Mouse (Mus musculus): ENCODE results near the gene Pkd1l3.
A peak's percentile ranks its signal among the peaks of the same experiment; 100 is the strongest.

The Pkd1l3 gene

DNA sequence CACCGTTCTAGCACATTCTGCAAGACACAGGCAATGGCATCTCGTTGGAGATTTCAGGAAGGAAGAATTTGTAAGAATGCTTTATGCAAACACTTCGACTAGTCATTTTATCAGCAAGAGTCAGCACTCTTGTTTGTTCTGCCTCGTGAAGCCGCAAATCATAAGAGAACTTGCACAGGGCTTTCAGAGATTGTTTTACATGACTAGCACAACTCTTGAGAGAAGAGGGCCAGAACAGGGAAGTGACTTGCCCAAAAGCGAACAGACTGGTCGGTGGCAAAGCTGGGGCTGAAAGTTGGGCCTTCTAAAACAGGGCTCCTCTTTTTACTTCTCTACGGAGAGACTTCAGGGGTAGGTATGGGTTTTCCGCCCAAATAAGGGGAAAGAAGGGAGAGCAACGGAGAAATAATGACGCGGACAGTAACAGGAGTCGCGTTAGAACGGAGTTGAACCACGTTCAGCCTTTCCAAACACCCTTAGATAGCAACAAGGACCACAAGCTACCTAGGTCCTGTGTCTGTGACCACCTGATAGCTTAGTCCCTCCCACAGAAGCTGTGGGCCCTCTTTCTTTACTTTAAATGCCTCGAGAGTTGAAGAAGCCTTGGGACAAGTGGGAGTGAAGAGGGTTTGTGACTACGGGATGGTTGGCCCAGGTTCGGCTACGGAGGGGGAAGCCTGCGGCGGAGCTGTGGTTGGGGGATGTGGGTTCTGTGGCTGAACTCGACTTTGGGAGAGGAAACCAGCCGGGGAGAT lies 90.4 kb downstream of the Pkd1l3 start:
- no peak for DNase-seq

DNA sequence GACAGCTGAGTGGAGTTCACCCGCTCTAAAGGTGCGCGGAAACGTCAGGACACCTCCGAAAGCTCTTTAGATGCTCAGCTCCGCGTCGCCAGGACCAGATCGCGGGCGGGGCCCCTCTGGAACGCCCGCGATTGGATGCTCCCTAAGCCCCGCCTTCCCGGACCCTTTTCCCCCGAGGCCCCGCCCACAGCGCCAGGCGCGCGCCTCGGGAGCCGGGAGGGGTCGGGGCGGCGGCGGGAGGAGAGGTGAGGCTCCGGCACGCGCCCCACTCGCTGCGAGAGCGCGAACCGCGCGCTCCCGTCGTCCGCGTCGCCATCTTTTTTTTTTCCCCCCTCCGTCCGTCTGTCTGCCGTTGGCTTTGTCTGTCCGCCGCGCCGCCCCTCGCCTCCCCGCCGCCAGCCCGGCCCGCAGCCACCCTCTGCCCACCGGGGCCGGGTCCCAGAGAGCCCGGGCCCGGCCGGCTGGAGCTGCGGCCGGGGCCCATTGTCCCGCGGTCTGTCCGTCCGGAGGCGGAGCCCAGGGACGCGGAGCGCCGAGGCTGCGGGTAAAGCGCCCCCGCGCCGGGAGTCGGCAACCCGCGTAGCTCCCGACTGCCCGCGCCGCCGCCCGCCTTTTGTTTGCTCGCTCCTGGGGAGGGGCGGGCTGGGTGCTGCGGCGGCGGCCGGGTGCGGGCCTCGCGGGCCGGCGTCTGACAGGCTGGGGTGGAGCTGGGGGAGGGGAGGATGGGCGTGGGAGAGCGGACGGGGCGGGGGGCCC lies 91.2 kb downstream of the Pkd1l3 start, which contains the start of gene Zfp821:
Zfp821 (plus strand) TSS at position 227 of the 756 bp plus-strand sequence.
- DNase-seq: peak; percentile 96

DNA sequence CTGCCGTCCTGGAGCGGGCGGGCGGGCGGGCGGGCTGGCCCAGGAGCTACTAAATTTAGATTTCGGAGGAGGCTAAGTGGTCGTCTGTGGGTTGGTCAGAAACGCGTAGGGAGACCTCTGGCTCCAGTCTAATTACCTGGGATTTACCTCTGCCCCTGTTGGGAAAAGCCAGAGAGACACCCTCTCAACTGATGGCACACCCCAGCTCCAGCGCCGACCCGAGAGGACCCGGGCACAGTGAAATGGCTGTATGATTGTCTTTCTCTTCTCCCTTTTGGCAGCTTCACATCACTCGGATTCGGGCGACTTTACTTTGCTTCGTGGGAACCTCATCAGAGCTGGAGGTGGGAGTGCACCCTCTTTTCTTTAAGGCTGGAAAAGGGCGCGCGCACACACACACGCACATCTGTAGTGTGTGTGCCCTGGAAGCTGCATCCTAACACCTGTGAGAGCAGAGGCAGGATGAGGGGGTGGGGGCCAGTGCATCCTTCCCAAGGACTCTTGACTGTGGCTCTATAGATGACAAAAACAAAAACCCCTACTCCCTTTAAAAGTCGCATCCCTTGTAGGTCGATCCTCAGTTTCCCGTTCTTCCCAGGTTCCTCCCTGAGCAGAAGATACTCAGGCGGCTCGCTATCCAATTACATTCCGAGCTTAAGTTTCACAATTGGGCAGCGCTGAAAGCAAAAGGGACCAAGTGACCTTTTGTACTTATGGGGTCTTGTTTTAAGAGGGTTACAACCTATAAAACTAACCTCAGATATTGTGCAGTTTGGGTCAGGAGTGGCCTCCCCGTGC lies 92.0 kb downstream of the Pkd1l3 start:
- peak; percentile 48 for DNase-seq

DNA sequence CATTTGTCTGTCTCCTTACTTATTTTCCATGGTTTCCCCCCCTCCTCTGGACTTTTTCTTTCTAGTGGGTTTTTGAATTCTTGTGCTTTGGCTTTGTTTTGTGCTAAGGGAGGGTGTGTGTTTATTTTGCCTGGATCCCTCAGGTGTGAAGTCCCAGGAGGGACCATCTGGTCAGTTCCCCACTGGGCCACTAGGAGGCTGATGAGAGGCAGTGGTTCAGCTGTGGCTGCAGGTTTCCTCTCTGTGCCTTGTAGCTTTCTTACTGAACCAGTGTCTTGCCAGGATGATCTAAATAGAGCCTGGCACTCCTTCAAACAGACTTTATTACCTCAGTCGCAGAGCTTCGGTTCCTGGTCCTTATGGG lies 92.5 kb downstream of the Pkd1l3 start:
- peak; percentile 93 for DNase-seq

DNA sequence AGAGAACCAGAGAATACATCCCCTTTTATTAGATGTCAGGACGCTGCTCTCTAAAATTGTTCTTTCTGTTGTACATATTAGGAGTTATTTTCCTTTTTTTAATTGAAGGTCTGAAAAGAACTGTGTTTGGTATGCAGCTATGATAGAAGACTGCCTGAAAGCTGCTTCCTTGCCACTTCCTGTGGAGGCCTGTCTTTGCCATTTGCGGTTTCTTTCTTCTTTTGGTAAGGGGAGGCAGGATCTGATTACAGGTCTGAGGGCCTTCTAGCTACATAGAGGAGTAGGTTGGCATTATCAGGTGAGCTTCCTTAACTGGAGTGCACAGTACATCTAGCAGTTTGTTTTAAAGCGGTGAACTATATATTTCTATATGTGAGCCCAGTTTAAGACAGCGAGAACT lies 93.6 kb downstream of the Pkd1l3 start:
- peak; percentile 23 for DNase-seq

DNA sequence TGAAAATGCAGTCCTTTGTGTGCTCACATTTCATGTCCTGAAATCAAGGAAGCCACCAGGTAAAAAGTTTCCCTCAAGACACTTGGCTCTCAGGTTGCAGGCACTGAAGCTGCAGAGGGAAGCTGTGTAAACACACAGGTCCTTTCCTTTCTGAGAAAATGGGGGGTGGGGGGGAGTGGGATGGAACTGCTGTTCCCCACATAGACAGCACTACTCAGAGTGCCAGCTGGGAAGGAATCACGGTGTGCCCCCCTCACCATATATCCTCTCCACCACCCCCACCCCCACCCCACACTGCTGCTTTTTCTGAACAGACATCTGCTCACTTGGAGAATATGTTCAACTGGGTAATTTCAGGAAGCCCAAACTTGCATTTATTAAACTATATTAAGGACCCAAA lies 98.2 kb downstream of the Pkd1l3 start:
- no peak for DNase-seq

DNA sequence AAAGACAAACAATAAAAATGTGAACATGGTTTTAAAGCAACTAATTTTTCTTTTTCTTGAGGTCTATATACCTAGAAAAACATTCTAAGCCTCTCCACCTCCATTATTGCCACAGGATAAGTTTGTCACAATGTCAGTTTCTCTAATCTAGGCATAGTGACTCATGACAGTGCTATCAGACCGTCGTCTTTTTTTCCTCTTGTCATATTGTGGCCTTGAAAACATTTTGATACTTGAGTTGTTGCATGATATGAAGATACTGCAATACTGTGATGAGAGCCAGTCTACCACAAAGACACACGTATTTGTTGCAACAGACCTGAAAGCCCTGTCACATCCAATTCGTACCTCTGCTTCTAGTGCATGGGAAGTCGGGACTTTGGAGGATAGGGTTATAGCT lies 100.6 kb downstream of the Pkd1l3 start:
- DNase-seq: no peak
